Mouse (Mus musculus) cortical plate, adult 2 months (tissue): ENCODE results near the gene Psme1. TPM values are rescaled to one million over a fixed set of nuclear protein-coding genes. Genes with fewer than 3 reads are reported as not detected.

Experiments
- H3K27ac ChIP-seq: fragments of 200-500 bp; 2 replicates; pipeline ENCODE4 v1.5.1; 2012; ENCODE audit warnings: low read length, control low read depth, inconsistent platforms; ENCODE audit not compliant: insufficient read depth
- H3K4me1 ChIP-seq: fragments of 200-500 bp; 2 replicates; pipeline ENCODE4 v1.6.1; 2011; ENCODE audit warnings: low read length; ENCODE audit not compliant: control insufficient read depth, insufficient read depth
- H3K4me3 ChIP-seq: fragments of 200-500 bp; 2 replicates; pipeline ENCODE4 v1.5.1; 2011; ENCODE audit warnings: mild to moderate bottlenecking, low read length, control low read depth; ENCODE audit not compliant: insufficient read depth
- CTCF ChIP-seq: fragments of 200-500 bp; IDR thresholded peaks from 2 replicates; pipeline ENCODE4 v1.5.1; 2011; ENCODE audit warnings: mild to moderate bottlenecking, control low read depth, low read length; ENCODE audit not compliant: insufficient read depth; ENCODE audit errors: extremely low read depth
- POLR2A ChIP-seq: fragments of 200-500 bp; IDR thresholded peaks from 2 replicates; pipeline ENCODE4 v1.6.1; 2011; ENCODE audit warnings: mild to moderate bottlenecking, low read length, control low read depth; ENCODE audit not compliant: insufficient read depth; ENCODE audit errors: extremely low read depth
- polyA plus RNA-seq: library from polyadenylated mRNA; depleted of rRNA; stranded (reverse); fragments of >200 nt; gene quantifications from 2 replicates; pipeline ENCODE4 v1.2.3, GENCODE M21; 2012

Gene Psme1
- polyA plus RNA-seq, 1 experiment: 50.2 TPM

DNA sequence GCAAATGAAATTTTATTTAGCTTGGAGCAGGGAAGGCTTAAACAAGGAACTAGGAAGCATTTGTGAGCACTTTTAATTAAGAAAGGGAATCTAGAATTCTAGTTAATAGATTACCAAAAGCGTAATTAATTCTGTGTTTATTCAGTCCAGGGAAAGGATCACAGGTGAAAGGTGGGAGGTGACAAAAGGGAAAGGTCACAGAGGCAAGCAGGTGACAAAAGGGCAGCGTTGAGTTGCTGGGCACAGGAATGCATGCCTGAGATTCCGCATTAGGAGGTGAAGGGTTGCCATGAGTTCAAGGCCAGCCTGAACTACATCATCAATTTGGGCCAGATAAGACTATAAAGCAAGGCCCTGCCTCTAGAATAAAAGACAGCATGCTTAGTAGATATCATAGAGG is 10.4 kb upstream of the Psme1 start:
- H3K27ac ChIP-seq: no peak overlapping the region
- no peaks in the 10 kb centered on the region for H3K4me1 ChIP-seq
- TF ChIP-seq CTCF: no peak
- H3K4me3 ChIP-seq: no peak overlapping the region

DNA sequence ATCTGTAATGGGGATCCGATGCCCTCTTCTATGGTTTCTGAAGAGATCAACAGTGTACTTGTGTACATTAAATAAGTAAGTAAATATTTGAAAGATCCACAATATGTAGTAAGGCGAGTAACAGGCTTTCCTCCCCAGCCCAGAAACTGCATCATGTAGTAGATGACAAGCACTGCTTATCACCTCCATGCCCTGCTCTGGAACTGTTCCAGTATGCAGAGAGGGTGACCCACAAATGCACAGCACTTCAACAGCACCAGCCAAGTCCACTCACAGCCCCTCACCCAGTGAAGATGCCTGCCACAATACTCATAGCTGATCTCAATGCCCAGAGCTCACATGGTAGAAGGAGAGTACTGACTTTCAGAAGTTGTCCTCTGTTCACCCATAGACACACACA is 7.3 kb upstream of the Psme1 start:
- H3K27ac ChIP-seq: no peak overlapping the region
- TF ChIP-seq POLR2A (no peak), CTCF (no peak)
- H3K4me3 ChIP-seq: no peak overlapping the region

GRCm38 (mm10) chr14:55571760-55572159 is 6.2 kb upstream of the Psme1 start:
- Histone ChIP-seq H3K4me3 (no peak overlapping the region), H3K27ac (no peak overlapping the region), H3K4me1 (no peaks in the 10 kb centered on the region)
- TF ChIP-seq POLR2A: no peak
- no peak for TF ChIP-seq CTCF

More for the DNA sequence above, 7.3 kb upstream of the Psme1 start:
- H3K4me1 ChIP-seq: no peaks in the 10 kb centered on the region

DNA sequence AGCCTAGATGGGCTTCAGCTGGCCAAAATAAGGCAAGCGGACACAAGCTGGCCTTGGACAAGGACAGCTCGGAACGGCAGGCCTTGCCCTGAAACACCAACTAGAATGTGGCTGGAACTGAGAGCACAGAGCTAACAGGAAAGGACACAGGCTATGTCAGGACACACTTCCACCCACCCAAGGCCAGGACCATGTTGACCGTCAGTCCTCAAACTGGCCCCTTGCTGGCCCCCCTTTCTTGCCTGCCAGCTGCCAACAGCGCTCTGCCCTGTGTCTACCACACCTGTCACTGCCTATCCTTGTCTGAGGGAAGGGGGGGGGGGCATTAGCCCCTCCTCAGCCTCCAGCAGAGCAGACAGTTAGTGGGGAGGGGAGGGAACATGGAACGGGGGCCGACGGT is 2.6 kb upstream of the Psme1 start, which contains the start of gene Fitm1:
Gene Fitm1, plus strand, starts transcription at position 316 of the 400 bp plus-strand sequence.
- Histone ChIP-seq H3K4me1 (peaks cover 1% of the 10 kb centered on the region; the same call in 1 of the 2 replicates), H3K27ac (no peak within 1 kb of the TSS), H3K4me3 (no peak within 1 kb of the TSS)
- TF ChIP-seq CTCF (no peak), POLR2A (no peak)

DNA sequence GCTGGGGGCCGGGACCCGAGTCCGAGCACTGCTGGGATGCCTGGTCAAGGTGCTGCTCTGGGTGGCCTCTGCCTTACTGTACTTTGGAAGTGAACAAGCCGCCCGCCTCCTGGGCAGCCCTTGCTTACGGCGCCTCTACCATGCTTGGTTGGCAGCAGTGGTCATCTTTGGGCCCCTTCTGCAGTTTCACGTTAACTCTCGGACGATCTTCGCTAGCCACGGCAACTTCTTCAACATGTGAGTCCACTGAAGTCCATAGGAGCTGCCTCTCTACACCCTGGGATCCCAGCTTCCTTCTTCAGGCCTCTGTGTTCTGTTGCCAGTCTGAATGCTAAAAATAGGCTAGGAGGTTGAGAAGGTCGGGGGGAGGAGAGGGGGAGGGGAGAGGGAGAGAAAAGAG is 2.2 kb upstream of the Psme1 start:
- Histone ChIP-seq H3K4me3 (no peak overlapping the region), H3K27ac (no peak overlapping the region), H3K4me1 (peaks cover 1% of the 10 kb centered on the region; the same call in 1 of the 2 replicates)
- TF ChIP-seq POLR2A: no peak
- TF ChIP-seq CTCF: no peak

- Histone ChIP-seq H3K4me3 (no peak overlapping the region), H3K4me1 (peaks cover 1% of the 10 kb centered on the region; the same call in 1 of the 2 replicates), H3K27ac (no peak overlapping the region)
- no peak for TF ChIP-seq POLR2A
- TF ChIP-seq CTCF: no peak
Observed at GRCm38 (mm10) chr14:55576376-55576775, 1.5 kb upstream of the Psme1 start.

GRCm38 (mm10) chr14:55578668-55579269 is 846 bp downstream of the Psme1 start:
- TF ChIP-seq CTCF (no peak), POLR2A (no peak)

DNA sequence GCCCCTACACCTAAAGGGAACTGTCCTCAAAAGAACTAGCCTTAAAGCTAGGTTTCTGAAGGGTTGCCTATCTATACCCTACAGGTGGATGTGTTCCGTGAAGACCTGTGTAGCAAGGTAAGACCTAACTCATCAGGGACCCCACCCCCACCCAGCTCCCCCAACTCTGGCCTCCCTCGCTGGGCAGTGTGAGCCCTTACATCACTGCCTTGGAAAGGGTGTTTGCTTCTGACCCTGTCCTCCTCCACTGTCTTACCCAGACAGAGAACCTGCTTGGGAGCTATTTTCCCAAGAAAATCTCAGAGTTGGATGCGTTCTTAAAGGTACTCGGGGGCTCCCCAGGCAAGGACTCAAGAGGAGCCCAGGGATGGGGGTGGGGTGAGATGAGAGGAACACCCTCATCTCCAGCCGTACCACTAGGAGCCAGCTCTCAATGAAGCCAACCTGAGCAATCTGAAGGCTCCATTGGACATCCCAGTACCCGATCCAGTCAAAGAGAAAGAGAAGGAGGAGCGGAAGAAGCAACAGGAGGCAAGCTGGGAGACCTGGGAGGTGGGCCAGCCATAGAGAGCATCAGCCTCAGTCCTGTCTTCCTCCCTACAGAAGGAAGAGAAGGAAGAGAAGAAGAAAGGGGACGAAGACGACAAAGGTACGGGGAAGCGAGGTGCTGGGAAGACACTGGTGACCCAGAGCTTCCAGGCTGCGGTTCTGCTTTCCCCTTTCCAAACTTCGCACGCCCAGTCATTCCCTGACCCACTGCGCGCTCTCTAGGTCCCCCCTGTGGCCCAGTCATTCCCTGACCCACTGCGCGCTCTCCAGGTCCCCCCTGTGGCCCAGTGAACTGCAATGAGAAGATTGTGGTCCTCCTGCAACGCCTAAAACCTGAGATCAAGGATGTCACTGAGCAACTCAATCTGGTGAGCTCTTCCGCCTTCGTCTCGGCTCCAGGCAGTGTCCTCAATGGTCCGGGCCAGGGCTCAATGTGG is 1.9 kb downstream of the Psme1 start:
- H3K27ac ChIP-seq: no peak overlapping the region
- H3K4me3 ChIP-seq: no peak overlapping the region
- TF ChIP-seq CTCF (no peak), POLR2A (no peak)
- H3K4me1 ChIP-seq: peaks cover 1% of the 10 kb centered on the region; the same call in 1 of the 2 replicates

More at GRCm38 (mm10) chr14:55578668-55579269, 846 bp downstream of the Psme1 start:
- Histone ChIP-seq H3K27ac (peak overlapping the region; percentile 67), H3K4me3 (peak overlapping the region; percentile 56), H3K4me1 (peaks cover 1% of the 10 kb centered on the region; the same call in 1 of the 2 replicates)

- TF ChIP-seq CTCF (no peak), POLR2A (0 out of 2 replicates have a peak, but pooled peaks have one; percentile 5)
- Histone ChIP-seq H3K4me1 (peaks cover 1% of the 10 kb centered on the region; the same call in 1 of the 2 replicates), H3K4me3 (no peak overlapping the region), H3K27ac (no peak overlapping the region)
Observed at GRCm38 (mm10) chr14:55580731-55581130, 2.8 kb downstream of the Psme1 start.

DNA sequence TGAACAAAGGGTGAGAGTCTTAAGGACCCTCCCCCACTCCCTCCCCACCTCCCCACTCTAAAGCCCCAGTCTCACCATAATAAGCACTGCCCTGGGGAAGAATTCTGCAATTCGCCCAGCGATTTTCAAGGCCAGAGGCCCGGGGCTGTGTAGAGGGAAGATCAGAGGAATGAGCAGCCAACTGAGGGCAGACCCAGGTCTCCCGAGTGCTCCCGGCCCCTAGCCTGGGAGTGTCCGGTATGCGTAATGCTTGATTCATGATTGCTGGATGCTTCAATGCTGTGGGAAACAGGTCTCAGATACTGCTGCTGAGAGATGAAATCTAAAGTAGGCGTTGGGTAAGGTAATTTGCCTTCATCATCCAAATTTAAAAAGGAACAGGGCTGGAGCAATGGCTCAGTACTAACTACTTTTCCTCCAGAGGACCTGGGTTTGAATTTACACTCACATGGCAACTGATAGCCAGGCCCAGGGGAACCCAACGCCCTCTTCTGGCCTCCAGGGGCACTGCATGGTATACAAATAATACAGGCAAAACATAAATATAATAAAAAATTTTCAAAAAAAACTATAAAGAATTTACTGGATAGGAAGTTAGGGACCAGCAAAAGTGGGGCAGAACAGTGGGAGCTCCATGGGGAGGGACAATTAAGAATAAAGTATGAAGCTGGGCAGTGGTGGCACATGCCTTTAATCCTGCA is 4.2 kb downstream of the Psme1 start:
- TF ChIP-seq CTCF: peak; percentile 30; the same call in 1 of the 2 replicates
- no peak for TF ChIP-seq POLR2A
- H3K27ac ChIP-seq: no peak overlapping the region
- no peak overlapping the region for H3K4me3 ChIP-seq
- peaks cover 1% of the 10 kb centered on the region; the same call in 1 of the 2 replicates for H3K4me1 ChIP-seq
